Mouse (Mus musculus) liver, embryonic 14.5 days (tissue): ENCODE measurements around the gene Iah1.

Source experiments
- CTCF ChIP-seq: IDR thresholded peaks from 2 replicates; pipeline ENCODE4 v1.5.1; 2016; ENCODE audit warnings: antibody characterized with exemption, low read depth, control low read depth
- EP300 ChIP-seq: IDR thresholded peaks from 2 replicates; pipeline ENCODE4 v1.6.1; 2016; ENCODE audit warnings: antibody characterized with exemption, low read depth

DNA sequence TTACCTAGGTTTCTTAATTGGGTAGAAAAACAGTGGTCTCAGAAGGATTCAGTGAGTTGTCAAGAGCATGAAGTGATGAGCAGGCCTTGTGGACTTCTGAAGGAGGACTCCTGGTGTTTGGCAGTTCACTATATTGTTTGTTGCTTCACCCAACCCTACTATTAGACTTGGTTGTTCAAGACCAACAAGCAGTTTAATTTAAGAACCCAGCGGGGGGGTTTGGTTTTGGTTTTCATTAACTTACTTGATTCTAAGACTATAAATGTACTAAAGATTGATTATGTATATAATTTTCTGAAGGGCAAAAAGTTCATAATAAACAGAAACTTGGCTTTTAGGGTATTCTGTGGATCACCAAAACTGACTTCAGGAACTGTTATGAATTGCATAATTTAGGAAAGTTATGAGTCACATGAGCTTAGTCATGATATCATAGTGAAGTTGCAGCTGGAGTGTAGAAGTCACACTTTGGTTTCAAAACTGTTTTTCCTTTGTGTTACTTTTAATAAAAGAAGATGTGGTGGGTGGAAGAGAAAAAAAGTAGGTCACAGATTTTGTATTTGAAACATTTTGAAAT, 53.9 kb downstream of the Iah1 start:
- no peak for TF ChIP-seq CTCF
- no peak for TF ChIP-seq EP300
